Mouse (Mus musculus) embryonic facial prominence, embryonic 12.5 days (tissue): ENCODE data around the gene Cblb. TPM values are rescaled to one million over a fixed set of nuclear protein-coding genes. Genes with fewer than 3 reads are reported as not detected.
A peak's percentile ranks its signal among the peaks of the same experiment; 100 is the strongest.

ENCODE experiments used
- ATAC-seq: fragments of 200-750 bp; cut with Nextera tagmentation; 2 replicates; pipeline ENCODE4 v1.8.0; 2017; ENCODE audit not compliant: insufficient number of reproducible peaks, insufficient read depth, low FRiP score, low TSS enrichment
- H3K27ac ChIP-seq: fragments of 300-500 bp; sonication (generic); 2 replicates; pipeline ENCODE4 v1.5.1; 2016; ENCODE audit warnings: mild to moderate bottlenecking
- H3K27me3 ChIP-seq: fragments of 300-500 bp; sonication (generic); 2 replicates; pipeline ENCODE4 v1.6.1; 2016; ENCODE audit warnings: mild to moderate bottlenecking, moderate library complexity
- H3K36me3 ChIP-seq: fragments of 300-500 bp; sonication (generic); 2 replicates; pipeline ENCODE4 v1.6.1; 2016; ENCODE audit warnings: mild to moderate bottlenecking
- H3K4me1 ChIP-seq: fragments of 300-500 bp; sonication (generic); 2 replicates; pipeline ENCODE4 v1.6.1; 2016
- H3K4me2 ChIP-seq: fragments of 300-500 bp; sonication (generic); replicated peaks from 2 replicates; pipeline ENCODE4 v1.6.1; 2016; ENCODE audit warnings: mild to moderate bottlenecking, moderate library complexity
- H3K4me3 ChIP-seq: fragments of 300-500 bp; sonication (generic); 2 replicates; pipeline ENCODE4 v1.5.1; 2016; ENCODE audit warnings: mild to moderate bottlenecking
- H3K9ac ChIP-seq: fragments of 300-500 bp; sonication (generic); 2 replicates; pipeline ENCODE4 v1.6.1; 2016; ENCODE audit warnings: mild to moderate bottlenecking, moderate library complexity
- H3K9me3 ChIP-seq: fragments of 300-500 bp; sonication (generic); 2 replicates; pipeline ENCODE4 v1.6.1; 2016; ENCODE audit warnings: mild to moderate bottlenecking, moderate library complexity
- WGBS: fragments of 180-500 bp; shearing (Covaris S2); methylation state at CpG from one replicate; pipeline ENCODE4 v1.1.7; 2016; 5-methylcytosine and 5-hydroxymethylcytosine counted together
- polyA plus RNA-seq: library from polyadenylated mRNA; unstranded; fragments of >200 nt; fragmentation: Nextera tagmentation; extraction: Ambion mirVana; gene quantifications from 2 replicates; pipeline ENCODE4 v1.2.1, GENCODE M21; 2016

Gene Cblb
- polyA plus RNA-seq, 1 experiment from 2014 or later = 23.0 TPM

- ATAC-seq = 0 out of 2 replicates have a peak, but pooled peaks have one; percentile 47
- Histone ChIP-seq H3K27me3 (no peaks in the 10 kb centered on the region), H3K36me3 (no peaks in the 10 kb centered on the region), H3K9me3 (no peaks in the 10 kb centered on the region), H3K4me2 (no peak overlapping the region), H3K9ac (no peak overlapping the region), H3K4me3 (no peak overlapping the region), H3K27ac (no peak overlapping the region), H3K4me1 (peaks cover 3% of the 10 kb centered on the region; the same call in 1 of the 2 replicates)
- 18% methylated on average over 2 of the region's 2 CpGs for WGBS
These were observed 211.1 kb downstream of the Cblb start for GRCm38 (mm10) chr16:52242144-52242543.

- H3K4me3 ChIP-seq = no peak overlapping the region
- 83% methylated on average over 4 of the region's 4 CpGs for WGBS
- no peak for ATAC-seq
- H3K4me1 ChIP-seq = peaks cover 3% of the 10 kb centered on the region; the same call in 1 of the 2 replicates
- H3K27ac ChIP-seq = no peak overlapping the region
- no peak overlapping the region for H3K4me2 ChIP-seq
- no peak overlapping the region for H3K9ac ChIP-seq
- H3K27me3 ChIP-seq = no peaks in the 10 kb centered on the region
- no peaks in the 10 kb centered on the region for H3K9me3 ChIP-seq
- H3K36me3 ChIP-seq = no peaks in the 10 kb centered on the region
These were observed 212.5 kb downstream of the Cblb start for GRCm38 (mm10) chr16:52243421-52243973.

- H3K27me3 ChIP-seq = no peaks in the 10 kb centered on the region
- ATAC-seq = no peak
- H3K36me3 ChIP-seq = peaks cover 6% of the 10 kb centered on the region; the same call in 1 of the 2 replicates
- no peaks in the 10 kb centered on the region for H3K9me3 ChIP-seq
- H3K4me3 ChIP-seq = no peak overlapping the region
- H3K9ac ChIP-seq = no peak overlapping the region
- H3K4me2 ChIP-seq = no peak overlapping the region
- no peak overlapping the region for H3K27ac ChIP-seq
- 87% methylated on average over 4 of the region's 4 CpGs for WGBS
- H3K4me1 ChIP-seq = no peaks in the 10 kb centered on the region
These were observed 219.2 kb downstream of the Cblb start for GRCm38 (mm10) chr16:52250196-52250595.

- Histone ChIP-seq H3K9ac (no peak overlapping the region), H3K9me3 (no peaks in the 10 kb centered on the region), H3K4me3 (no peak overlapping the region), H3K4me2 (no peak overlapping the region), H3K27me3 (no peaks in the 10 kb centered on the region), H3K4me1 (no peaks in the 10 kb centered on the region), H3K27ac (no peak overlapping the region), H3K36me3 (peaks cover 6% of the 10 kb centered on the region; the same call in 1 of the 2 replicates)
- ATAC-seq = no peak
- WGBS = 89% methylated on average over 4 of the region's 4 CpGs
These were observed 219.9 kb downstream of the Cblb start for GRCm38 (mm10) chr16:52250935-52251334.
